Mouse (Mus musculus): Measurements from ENCODE around the gene Fermt1.

GRCm38 (mm10) chr2:132904961-132905360 lies 40.7 kb downstream of the Fermt1 start:
- TF ChIP-seq CTCF (IDR thresholded peaks at IDR 0.05; ENCODE audit: extremely low read depth, insufficient read length, insufficient replicate concordance, low read depth, low read length) (no peak), POLR2A (IDR thresholded peaks at IDR 0.05; ENCODE audit: low read depth, low read length) (no peak)

Data from small intestine, adult 2 months (tissue).